Mouse (Mus musculus): Measurements from ENCODE around the gene Sema3d.

Gene Sema3d

DNA sequence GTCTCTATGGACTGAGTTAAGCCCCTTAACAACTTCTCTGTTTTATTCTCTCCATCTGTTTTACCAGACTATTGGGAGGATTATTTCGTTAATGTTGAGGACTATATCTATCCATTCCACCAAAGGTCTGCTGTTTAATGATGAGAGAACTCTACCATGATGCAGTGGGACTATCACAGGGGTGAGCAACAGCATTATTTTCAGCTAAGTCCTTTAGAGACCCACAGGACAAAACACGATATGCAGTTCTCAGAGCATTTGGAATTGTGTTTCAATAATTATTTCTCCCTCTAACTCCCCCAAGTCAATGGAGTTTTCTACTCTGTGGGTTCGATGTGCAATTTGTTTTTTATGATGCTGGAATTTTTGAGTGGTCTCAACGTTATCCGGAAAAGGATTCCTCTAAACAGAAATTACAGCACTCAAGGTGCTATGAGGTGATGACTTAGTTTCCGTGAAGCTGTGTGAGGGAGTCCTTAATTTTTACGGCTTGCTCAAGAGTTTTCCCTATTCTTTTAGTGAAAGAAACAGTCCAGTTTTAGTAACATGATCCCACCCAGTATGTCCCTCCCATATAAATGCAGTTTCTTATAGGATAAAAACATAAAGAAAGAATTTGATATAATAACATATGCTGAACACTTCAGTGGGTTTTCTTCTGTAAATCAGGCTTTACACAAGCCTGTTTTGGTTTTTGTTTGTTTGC is 254.7 kb downstream of the Sema3d start:
- DNase-seq, result no peak
